Mouse (Mus musculus) kidney, adult 2 months (tissue): ENCODE results near the gene Slc3a2.

Experiments
- CTCF ChIP-seq: fragments of 200-500 bp; conservative IDR thresholded peaks from 2 replicates; pipeline ENCODE4 v1.5.1; 2011; ENCODE audit warnings: low read depth, mild to moderate bottlenecking, control low read depth, low read length, moderate library complexity, mixed read lengths; ENCODE audit not compliant: insufficient read depth, insufficient read length
- POLR2A ChIP-seq: fragments of 200-500 bp; IDR thresholded peaks from one replicate; pipeline ENCODE4 v1.6.1; 2011; ENCODE audit warnings: low read depth, low read length, control low read depth

DNA sequence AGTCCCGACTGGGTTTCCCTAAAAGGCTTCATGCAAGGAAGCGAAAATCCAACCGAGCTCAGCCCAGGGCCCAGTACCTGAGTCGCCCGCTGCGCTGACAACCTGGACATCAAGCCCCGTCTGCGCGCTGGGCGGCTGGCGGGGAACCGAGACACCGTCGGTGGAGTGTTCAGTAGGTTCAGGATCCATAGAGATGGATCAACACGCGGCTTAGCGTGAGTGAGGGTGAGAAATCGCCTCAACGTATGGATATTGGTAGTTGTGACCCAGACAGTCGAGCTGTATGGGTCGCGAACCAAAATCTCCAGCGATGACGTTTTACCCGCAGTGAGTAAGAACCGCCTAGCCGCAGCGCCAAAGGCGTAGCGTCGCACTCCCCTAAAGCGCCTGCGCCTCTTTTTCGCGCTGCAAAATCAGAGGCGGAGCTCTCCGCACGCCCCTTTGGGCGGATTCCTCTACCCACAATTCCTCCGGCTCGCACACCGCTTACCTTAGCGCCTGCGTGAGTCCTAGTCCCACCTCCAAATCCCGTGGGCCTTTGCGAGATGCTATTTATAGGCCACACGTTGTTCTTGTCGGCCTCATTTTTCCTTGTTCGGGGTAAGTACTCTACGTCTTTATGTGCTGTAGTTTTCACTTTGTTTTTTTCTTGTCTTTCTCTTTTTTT is at the start of gene Slc3a2:
- TF ChIP-seq POLR2A (peak; percentile 53), CTCF (no peak)
